Mouse (Mus musculus) CD4-positive helper T cell, adult 2 months (primary cell): ENCODE data around the gene Pm20d2.
A peak's percentile ranks its signal among the peaks of the same experiment; 100 is the strongest.

Experiments used
- DNase-seq: peaks from one replicate; pipeline ENCODE4 v3.0.0-alpha.2; 2012; ENCODE audit warnings: low read depth, missing footprints, low spot score

The Pm20d2 gene

DNA sequence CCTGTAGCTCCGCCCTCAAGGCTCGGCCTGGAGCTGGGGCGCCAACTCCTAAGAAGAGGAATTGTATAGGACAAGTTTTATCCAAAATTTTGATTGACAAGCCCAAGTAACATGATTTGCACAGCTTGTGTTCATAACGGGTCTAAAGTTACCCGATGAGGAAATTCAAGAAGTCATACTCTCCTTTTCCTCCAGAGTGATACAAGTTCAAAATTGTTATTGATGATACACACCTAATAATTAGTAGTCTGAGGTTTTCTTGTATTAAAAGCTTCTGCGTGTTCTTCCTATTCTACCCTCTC, at the start of gene Pm20d2:
Gene Pm20d2, minus strand, starts transcription at position 3 of the 302 bp plus-strand sequence.
- DNase-seq: no peak

DNA sequence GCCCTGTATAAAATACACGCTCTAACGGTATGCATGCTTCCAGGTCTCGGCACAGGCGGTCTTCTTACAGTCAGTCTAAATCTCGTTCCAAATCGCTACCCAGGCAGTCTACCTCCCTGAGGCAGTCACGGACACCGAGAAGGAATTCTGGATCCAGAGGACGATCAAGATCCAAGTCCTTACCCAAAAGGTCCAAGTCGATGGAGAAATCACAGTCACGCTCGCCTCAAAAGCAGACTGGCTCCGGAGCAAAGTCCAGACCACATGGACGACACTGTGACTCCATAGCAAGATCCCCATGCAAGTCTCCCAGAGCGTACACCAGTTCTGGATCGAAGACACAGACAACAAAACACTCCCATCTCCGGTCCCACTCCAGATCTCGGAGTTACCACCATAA, 41.3 kb upstream of the Pm20d2 start:
- no peak for DNase-seq

DNA sequence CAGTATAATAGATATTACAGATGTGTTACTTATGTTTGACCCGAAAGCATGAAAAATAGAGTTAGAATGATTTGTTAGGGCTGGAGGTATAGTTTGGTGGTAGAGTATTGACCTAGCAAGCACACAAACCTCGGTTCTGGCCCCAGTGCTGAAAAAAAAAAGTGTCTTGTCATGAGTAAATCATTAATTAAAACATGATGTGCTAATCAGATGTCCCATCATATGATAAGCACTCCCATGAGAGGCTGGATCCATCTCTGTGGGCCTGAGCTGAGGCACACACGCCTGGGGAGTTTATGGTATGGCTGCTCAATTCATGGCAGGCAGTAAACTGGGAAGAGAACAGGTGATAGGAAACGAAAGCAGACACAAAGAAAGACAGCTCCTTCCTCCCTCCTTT, 40.1 kb upstream of the Pm20d2 start:
- no peak for DNase-seq

DNA sequence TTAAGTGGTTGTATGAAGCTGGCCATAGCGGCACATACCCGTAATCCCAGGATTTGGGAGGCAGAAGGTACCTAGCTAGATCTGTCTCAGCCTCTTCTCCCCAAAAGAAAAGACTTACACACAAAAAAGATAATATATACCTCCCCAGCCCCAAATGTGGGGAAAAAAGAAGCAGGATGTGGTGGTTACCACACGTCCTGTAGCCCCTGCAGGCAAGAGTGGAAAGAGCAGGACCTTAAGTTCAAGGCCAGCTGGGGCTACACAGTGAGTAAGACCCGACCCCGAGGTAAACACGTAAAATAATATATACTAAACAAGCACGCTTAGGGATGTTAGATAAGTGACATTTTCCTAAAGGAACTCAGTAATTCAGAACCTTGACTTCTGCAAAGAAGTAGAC, 37.6 kb upstream of the Pm20d2 start:
- peak; percentile 55 for DNase-seq

DNA sequence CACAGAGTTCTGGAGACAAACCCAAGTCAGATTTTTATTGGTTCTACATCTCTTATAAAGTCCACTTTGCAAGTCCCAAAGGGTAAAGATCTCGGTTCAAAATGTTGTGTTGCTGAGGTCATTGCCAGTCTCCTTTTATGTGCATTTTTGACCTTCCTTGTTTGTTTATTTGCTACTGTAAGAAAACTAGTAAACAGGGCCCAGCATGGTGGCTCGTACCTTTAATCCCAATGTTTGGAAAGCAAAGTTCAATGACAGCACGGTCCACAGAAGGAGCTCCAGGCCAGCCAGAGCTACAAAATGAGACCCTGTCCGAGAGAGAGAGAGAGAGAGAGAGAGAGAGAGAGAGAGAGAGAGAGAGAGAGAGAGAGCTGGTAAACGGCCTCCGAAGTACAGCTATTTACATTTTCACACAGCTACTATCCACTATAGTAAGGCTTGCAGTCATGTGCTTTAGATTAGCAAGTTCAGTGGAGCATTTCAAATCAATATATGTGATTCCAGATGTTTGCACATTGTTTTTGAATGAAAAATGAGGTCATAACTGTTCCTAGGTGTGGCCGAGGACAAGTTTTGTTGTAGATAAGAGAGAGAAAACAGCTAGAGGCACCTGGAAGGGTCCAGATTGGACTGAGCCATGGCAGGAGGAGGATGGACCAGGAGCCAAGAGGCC, 34.6 kb upstream of the Pm20d2 start:
- DNase-seq: no peak

DNA sequence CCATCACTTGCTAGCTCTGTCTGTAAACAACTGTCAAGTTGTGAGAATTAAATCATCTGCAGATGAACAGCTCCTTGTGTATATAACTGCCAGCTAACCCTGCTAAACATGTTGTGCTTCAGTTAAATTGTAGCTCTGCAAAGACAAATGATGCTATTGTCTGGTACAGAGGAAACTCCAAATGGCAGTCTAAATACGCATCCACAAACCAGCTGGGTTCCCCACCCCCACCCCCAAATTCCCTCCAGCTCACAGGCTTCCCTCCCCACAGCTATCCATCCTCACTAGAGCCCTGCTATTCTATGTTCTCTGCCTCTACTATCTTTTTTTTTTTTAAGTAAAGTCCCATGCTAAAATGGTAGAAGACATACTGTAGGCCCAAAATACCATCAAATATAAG, 32.3 kb upstream of the Pm20d2 start:
- DNase-seq: no peak

DNA sequence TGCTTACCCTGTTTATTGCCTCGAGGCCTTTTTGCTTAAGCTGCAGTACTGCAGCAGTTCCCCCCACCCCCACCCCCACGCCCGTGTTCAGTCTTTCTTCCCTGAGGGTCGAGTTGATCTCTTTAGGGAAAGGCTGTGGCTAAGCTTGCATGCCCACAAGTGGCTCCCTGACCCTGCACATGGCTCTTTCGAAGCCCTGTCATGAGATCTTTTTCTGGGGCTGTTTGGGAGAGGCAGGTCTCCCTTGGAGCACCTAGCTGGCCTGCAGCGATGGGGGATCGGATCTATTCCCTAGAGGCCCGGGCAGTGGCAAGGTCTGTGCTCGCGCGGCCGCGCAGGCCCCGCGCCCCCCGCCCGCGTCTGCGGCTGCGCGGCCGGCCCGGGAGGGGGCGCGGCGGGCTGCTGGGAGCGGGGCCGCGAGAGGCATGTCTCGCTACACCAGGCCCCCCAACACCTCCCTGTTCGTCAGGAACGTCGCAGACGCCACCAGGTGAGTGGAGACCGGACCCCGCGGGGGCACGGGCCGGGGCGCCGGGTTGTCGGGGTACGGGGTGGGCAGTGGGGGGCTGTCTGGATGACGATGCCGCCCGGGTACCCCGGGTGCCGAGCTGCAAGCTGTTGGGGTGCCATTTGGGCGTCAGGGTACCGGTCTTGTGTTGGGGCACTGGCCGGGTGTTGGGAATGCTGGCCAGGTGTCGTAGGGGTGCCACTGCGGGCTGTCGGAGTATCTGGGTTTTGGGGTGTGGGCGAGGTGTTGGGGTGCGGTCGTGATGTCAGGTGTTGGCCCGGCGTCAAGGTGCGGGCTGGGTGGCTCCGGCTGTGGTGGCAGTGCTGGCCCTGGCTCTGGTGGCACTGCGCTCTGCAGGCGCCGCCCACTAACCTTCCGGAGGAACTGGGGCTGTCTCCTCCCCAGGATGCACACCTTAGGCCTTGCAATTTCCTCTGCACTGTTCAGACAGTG, 19.6 kb upstream of the Pm20d2 start, which contains the start of gene Srsf12:
Gene Srsf12, plus strand, starts transcription at position 111 of the 961 bp plus-strand sequence.
- peak; percentile 79 for DNase-seq

DNA sequence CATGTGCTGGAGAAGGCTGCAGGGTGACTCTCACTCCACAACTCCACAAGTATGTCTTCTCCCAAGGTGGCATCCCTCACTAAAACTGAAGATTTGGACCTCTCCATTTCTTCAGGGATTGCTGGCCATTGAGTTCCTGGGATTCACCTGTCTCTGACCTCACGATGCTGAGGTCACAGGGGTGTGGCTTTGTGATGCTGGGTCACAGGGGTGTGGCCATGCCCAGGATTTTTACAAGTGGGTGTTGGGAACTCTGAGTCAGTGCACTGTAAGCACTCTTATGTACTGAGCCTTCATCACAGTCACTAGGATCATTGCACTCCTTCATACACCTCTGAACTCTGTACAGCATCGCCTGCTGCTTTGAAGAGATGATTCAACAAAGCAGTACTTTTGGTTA, 18.0 kb upstream of the Pm20d2 start:
- DNase-seq: no peak

DNA sequence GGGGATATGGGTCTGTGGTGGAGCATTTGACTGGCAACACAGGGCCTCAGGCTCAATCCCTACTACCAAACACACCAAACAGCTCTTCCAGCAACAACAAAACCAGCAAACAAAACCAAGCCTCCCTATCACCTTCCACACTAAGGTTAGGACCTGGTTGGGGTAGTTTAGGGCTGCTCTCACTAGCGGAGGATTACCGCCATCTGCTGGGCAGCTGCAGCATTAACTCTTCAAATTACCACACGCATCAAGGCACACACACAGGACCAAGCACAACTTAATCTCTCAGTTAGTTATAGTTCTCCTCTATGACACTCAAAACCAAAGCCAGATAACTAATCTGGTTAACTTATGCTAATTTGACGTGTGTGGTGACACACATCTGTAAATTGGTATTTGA, 15.1 kb upstream of the Pm20d2 start:
- DNase-seq: peak; percentile 52

DNA sequence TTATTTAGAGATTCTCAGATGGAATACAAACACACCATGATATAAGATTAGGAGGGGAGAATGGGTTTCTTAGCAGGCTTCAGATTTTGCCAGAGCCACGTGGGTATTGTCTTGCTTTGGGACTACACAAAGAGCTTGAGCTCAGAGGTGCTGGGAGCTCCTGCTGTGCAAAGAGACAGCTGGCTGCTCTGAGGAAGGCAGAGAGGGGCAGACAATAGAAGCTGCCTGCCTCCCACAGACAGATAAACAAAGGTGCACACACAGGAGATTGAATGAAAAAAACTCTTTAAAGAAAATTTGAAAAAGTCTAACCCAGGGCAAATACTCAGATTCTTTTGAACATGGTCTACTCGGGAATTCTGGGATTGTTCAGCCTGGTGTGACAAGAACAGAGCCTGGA, 8.6 kb upstream of the Pm20d2 start:
- DNase-seq: no peak

DNA sequence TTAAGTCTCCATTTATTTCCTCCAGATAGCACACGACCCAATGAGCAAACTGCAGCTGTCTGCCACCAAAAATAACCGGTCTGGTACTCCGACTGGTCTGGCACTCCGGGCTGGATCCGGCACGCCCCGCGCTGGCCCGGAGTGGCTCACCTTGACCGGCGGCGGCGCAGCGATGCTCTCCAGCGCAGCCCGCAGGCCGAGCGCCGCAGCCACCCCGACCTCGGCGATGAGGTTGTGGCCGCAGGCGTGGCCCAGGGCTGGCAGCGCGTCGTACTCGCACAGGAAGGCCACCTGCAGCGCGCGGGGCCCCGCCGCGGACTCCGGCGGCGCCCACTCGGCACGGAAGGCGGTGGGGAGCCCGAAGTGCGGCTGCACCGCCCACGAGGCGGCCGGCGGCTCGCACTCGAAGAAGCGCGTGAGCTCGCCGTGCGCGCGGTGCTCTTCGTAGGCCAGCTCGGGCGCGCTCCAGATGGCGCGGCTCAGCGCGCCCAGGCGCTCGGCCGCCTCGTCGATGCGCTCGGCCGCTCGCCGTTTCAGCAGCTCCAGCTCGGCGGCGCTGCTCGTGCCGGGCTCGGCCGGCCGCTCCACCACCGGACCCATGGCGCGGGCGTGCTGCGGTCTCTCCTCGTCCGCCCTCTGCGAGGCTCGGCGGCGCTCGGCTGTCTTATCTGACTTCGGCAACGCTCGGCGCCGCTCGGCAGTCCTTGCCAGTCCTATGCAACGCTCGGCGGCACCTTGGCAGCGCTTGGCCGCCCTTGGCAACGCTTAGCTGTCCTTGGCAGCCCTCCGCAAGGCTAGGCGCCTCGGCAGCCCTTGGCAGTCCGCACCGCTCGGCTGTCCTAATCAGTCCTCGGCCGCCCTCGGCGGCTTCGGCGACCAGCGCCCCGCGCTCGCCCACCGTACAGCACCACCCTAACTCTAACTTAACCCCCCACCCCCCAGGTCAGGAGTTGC, 479 bp downstream of the Pm20d2 start:
- peak; percentile 53 for DNase-seq

DNA sequence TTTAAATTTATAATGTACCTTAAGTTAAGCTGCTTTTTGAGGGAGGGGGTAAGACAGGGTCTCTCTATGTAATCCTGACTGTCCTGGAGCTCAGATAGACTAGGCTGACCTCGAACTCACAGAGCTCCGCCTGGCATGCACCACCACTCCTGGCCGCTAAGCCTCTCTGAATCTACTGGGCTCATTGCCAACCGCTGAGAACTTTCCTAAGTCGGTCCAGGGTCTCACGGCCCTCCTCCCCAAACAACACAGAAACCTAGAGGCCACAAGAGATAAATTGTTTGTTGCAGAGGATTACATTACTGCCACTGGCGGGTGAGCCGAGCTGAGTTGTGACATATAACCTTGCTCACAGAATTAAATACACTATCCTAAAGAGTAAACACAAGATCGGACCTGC, 1.4 kb downstream of the Pm20d2 start:
- no peak for DNase-seq

DNA sequence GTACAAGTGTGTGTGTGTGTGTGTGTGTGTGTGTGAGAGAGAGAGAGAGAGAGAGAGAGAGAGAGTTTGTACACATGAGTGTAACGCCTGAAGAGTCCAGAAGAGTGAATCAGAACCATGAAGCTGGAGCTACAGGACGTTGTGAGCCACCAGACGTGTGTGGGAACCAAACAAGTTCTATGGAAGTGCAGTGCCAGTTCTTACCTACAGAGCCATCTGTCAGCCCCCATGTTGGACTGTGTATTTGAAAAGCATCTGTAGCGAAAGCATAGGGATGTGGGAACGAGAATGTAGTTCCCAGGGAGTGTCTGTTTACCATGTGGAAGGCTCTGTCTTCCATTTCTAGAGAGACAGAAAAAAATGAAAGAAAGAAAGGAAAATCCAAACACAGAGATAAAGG, 6.1 kb downstream of the Pm20d2 start:
- DNase-seq: no peak

DNA sequence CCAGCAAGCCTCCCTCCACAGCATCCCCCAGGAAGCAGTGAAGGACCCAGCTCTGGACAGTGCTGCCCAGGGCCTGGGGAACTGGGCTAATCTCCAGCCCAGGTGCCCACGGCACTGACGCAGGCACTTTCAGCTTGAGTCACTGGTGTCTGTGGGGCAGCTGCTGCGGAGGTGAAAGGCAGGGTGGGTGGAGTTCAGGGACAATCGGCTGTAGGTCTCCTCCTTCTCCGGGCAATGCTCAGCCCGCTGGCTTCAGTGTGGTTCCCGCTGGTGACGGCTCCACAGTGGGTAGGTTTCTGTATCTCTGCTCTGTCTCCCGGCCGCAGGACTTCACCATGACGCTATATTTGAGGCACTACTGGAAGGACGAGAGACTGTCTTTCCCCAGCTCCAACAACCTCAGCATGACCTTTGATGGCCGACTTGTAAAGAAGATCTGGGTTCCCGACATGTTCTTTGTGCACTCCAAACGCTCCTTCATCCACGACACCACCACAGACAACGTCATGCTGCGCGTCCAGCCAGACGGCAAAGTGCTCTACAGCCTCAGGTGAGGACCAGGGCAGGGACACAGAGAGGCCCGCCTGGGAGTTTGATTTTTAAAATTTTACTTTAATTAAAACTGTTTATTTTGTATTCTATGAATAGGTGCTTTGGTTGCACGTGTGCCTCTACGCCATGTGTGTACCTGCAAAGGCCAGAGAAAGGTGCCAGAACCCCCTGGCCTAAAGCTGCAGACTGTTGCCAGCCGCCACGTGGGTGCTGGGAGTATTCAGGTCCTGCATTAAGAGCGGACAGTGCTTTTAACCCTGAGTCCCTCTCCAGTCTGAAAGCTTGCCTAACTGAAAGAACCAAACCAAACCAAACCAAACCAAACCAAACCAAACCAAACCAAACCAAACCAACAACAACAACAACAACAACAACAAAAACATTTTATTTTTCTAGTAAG, 37.2 kb downstream of the Pm20d2 start:
- DNase-seq: no peak

DNA sequence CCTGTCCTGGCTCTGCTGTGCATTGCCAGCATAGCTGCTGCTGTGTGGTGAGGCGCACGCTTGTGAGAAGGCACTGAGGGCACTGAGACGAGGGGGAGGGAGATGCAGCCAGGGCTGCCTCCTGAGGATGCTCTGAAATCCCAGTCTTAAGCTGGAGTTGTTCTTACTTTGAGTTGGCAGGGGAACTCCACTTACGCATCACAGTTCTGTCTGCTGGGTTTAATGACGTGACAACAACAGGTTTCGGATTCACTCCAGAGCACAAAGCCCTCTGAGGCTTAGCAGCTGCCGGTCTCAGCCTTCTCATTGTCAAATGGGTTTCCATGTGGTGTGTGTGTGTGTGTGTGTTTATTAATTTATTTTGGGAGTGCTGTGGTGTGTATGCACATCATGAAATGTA, 40.4 kb downstream of the Pm20d2 start:
- DNase-seq: no peak

DNA sequence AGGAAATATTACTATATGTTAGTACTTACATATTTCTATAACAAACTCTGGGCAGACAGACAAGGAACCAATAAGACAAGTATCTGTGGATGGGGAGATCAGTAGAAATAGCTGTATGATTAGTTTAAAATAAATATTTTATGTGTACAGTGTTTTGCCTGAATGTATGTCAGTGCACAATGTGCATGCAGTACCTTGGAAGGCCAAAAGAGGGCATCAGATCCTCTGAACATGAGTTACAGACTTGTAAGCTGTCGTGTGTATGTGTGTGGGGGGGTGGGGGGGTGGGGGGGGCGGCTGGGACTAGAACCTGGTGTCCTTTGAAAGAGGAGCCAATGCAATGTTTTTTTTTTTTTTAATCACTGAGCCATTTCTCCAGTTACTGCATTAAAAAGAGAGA, 41.7 kb downstream of the Pm20d2 start:
- peak; percentile 77 for DNase-seq

DNA sequence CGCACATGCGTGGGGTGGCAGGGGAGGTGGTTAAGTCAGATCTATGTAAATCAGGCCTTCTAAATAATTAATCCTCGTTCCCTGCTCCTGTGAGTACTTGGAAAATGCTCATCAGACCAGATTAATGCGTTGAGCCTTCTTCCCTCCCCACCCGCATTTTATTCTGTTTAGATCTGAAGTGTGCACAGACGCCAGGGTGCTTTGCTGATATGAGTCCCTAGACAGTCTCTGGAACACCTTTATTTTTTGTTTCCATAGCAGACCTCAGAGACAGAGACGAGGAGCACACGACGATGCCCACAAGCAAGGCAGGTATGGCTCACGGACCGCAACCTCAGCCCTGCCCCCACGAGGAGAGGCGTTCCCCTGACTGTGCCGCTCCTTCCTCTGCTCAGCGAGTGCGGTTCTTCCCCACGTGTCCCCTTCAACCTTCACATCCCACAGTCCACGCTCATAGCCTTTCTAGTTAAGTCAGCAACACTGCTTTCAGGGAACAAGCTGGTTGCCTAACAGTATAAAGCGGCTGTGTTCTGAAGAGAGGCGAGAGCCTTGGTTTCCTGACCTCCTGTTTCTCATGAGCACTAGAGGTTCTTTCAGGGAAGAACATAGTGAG, 42.8 kb downstream of the Pm20d2 start:
- DNase-seq: peak; percentile 49

DNA sequence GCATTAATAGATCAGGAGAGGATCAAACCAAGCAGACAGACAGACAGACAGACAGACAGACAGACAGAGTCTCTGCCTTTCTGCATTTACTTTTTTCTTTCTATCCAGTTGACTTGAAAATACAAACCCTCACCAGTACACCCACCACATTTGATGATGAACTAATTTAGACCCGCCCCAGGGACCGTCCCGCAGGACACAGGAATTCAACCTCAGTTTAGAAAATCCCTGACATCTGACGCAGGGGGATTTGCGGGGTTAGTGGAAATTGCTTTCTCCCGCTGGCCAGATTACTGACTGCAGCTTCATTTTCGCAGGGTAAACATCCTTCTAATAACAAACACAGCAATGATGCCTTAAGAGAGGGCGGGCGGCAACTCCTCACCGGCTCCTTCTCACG, 57.3 kb downstream of the Pm20d2 start, which contains the start of gene Gabrr1:
Gene Gabrr1, plus strand, starts transcription at position 301 of the 400 bp plus-strand sequence.
- DNase-seq: no peak

DNA sequence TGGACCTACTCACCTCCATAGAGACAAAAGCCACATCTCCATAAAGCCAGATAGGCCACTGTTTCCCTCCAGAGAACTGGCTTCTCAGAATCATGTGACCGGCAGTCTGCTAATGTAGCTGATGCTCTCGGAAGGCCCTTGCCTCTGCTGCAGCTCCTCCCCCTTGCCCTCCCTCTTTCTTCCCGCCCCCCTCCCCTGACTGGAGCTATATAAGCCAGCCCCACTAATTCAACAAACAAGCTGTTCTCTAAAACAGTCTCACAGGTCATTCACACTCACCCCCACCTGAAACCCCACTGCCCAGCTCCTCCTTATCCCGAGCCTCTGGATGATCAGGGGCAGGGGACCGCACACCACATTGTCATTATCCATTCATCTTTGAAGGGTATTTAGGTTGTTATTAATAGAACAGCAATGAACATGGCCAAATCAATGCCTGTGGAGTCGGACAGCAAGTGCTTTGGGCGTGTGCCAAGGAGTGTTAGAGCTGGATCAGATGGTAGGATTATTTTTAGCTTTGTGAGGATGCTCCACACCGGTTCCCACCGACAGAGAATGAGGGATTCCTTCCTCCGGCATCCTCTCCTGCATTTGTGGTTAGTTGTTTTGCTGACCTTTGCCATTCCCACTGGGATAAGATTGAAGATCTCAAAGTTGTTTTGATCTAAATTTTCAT, 64.0 kb downstream of the Pm20d2 start:
- DNase-seq: no peak

DNA sequence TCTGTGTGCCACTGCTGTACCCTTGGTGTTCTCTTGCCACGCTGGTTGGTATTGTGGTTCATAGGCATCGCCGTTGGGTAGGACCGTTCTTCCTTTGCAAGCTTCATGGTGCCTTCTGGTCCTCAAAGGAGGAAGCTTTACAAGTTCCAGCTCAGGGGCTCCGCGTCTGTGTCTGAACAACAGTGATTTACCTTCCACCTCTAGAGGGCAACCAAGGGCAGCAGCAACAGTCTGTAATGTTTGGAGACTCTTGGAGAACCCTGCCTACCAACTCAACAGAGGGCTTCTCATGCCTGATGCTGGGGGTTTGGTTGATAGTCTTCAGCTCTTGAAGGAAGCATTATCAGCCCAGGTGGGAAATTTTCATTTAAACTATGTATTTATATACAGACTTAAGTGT, 65.0 kb downstream of the Pm20d2 start:
- peak; percentile 53 for DNase-seq
